Mouse (Mus musculus) heart, embryonic 13.5 days (tissue): ENCODE data around the gene Lrrc75a. TPM values are rescaled to one million over a fixed set of nuclear protein-coding genes. Genes with fewer than 3 reads are reported as not detected.

Source experiments
- ATAC-seq: fragments of 200-750 bp; cut with Nextera tagmentation; 2 replicates; pipeline ENCODE4 v1.8.0; 2017; ENCODE audit warnings: moderate TSS enrichment; ENCODE audit not compliant: insufficient number of reproducible peaks, low FRiP score, low TSS enrichment; ENCODE audit errors: extremely low read depth
- H3K27ac ChIP-seq: fragments of 300-500 bp; sonication (generic); replicated peaks from 2 replicates; pipeline ENCODE4 v1.5.1; 2015; ENCODE audit warnings: moderate library complexity, mild to moderate bottlenecking, inconsistent platforms
- H3K27me3 ChIP-seq: fragments of 300-500 bp; sonication (generic); replicated peaks from 2 replicates; pipeline ENCODE4 v1.6.1; 2015; ENCODE audit warnings: mild to moderate bottlenecking, inconsistent platforms
- H3K36me3 ChIP-seq: fragments of 300-500 bp; sonication (generic); 2 replicates; pipeline ENCODE4 v1.6.1; 2015; ENCODE audit warnings: mild to moderate bottlenecking, inconsistent platforms
- H3K4me1 ChIP-seq: fragments of 300-500 bp; sonication (generic); 2 replicates; pipeline ENCODE4 v1.6.1; 2015; ENCODE audit warnings: inconsistent platforms
- H3K4me2 ChIP-seq: fragments of 300-500 bp; sonication (generic); 2 replicates; pipeline ENCODE4 v1.6.1; 2015; ENCODE audit warnings: inconsistent platforms, mild to moderate bottlenecking, moderate library complexity
- H3K4me3 ChIP-seq: fragments of 300-500 bp; sonication (generic); 2 replicates; pipeline ENCODE4 v1.5.1; 2015; ENCODE audit warnings: moderate library complexity, mild to moderate bottlenecking, inconsistent platforms
- H3K9ac ChIP-seq: fragments of 300-500 bp; sonication (generic); 2 replicates; pipeline ENCODE4 v1.6.1; 2015; ENCODE audit warnings: inconsistent platforms, mild to moderate bottlenecking, moderate library complexity
- H3K9me3 ChIP-seq: fragments of 300-500 bp; sonication (generic); 2 replicates; pipeline ENCODE4 v1.6.1; 2016; ENCODE audit warnings: inconsistent platforms
- WGBS: fragments of 180-500 bp; shearing (Covaris S2); methylation state at CpG from one replicate; pipeline ENCODE4 v1.1.7; 2015; ENCODE audit warnings: mixed read lengths; 5-methylcytosine and 5-hydroxymethylcytosine counted together
- polyA plus RNA-seq: library from polyadenylated mRNA; unstranded; fragments of >200 nt; fragmentation: Nextera tagmentation; extraction: Ambion mirVana; gene quantifications from 2 replicates; pipeline ENCODE4 v1.2.1, GENCODE M21; 2015

The Lrrc75a gene
- polyA plus RNA-seq, 1 experiment from 2014 or later = 14.3 TPM

GRCm38 (mm10) chr11:62644602-62645336, 3.6 kb downstream of the Lrrc75a start:
- Histone ChIP-seq H3K9me3 (no peaks in the 10 kb centered on the region), H3K4me3 (peak overlapping the region; percentile 89; the same call in 1 of the 2 replicates), H3K27me3 (no peaks in the 10 kb centered on the region), H3K4me1 (peaks cover 89% of the 10 kb centered on the region), H3K36me3 (no peaks in the 10 kb centered on the region; the same call in 1 of the 2 replicates), H3K9ac (peak overlapping the region; percentile 94), H3K27ac (peak overlapping the region; percentile 94), H3K4me2 (peak overlapping the region; percentile 91)
- WGBS = 75% methylated on average over 5 of the region's 5 CpGs
- no peak for ATAC-seq

- H3K4me3 ChIP-seq = no peak overlapping the region
- no peaks in the 10 kb centered on the region for H3K27me3 ChIP-seq
- H3K27ac ChIP-seq = peak overlapping the region; percentile 94
- peak overlapping the region; percentile 94 for H3K9ac ChIP-seq
- ATAC-seq = no peak
- peak overlapping the region; percentile 91; the same call in 1 of the 2 replicates for H3K4me2 ChIP-seq
- H3K36me3 ChIP-seq = no peaks in the 10 kb centered on the region; the same call in 1 of the 2 replicates
- WGBS = 50% methylated on average over 10 of the region's 10 CpGs
- H3K9me3 ChIP-seq = no peaks in the 10 kb centered on the region
- peaks cover 92% of the 10 kb centered on the region for H3K4me1 ChIP-seq
Measured at GRCm38 (mm10) chr11:62643681-62644363, 4.5 kb downstream of the Lrrc75a start.

GRCm38 (mm10) chr11:62643011-62643631, 5.2 kb downstream of the Lrrc75a start:
- Histone ChIP-seq H3K4me2 (peak overlapping the region; percentile 22), H3K27ac (peak overlapping the region; percentile 94), H3K9ac (peak overlapping the region; percentile 70), H3K9me3 (no peaks in the 10 kb centered on the region), H3K27me3 (no peaks in the 10 kb centered on the region), H3K4me1 (peaks cover 99% of the 10 kb centered on the region), H3K36me3 (no peaks in the 10 kb centered on the region; the same call in 1 of the 2 replicates), H3K4me3 (no peak overlapping the region)
- ATAC-seq = no peak
- 55% methylated on average over 8 of the region's 8 CpGs for WGBS

- no peaks in the 10 kb centered on the region for H3K9me3 ChIP-seq
- H3K27me3 ChIP-seq = no peaks in the 10 kb centered on the region
- H3K4me3 ChIP-seq = no peak overlapping the region
- peaks cover 100% of the 10 kb centered on the region for H3K4me1 ChIP-seq
- H3K36me3 ChIP-seq = no peaks in the 10 kb centered on the region; the same call in 1 of the 2 replicates
- H3K4me2 ChIP-seq = peak overlapping the region; percentile 32; the same call in 1 of the 2 replicates
- peak overlapping the region; percentile 94 for H3K27ac ChIP-seq
- ATAC-seq = no peak
- H3K9ac ChIP-seq = peak overlapping the region; percentile 70
- WGBS = 31% methylated on average over 11 of the region's 11 CpGs
Measured at GRCm38 (mm10) chr11:62642023-62642844, 6.1 kb downstream of the Lrrc75a start.

GRCm38 (mm10) chr11:62640378-62640777, 7.9 kb downstream of the Lrrc75a start:
- Histone ChIP-seq H3K9ac (peak overlapping the region; percentile 41; the same call in 1 of the 2 replicates), H3K27me3 (no peaks in the 10 kb centered on the region), H3K4me1 (peaks cover 100% of the 10 kb centered on the region), H3K27ac (peak overlapping the region; percentile 88), H3K36me3 (no peaks in the 10 kb centered on the region; the same call in 1 of the 2 replicates), H3K4me3 (no peak overlapping the region), H3K9me3 (no peaks in the 10 kb centered on the region), H3K4me2 (peak overlapping the region; percentile 12; the same call in 1 of the 2 replicates)
- WGBS = 47% methylated on average over 3 of the region's 3 CpGs
- no peak for ATAC-seq

GRCm38 (mm10) chr11:62638402-62638801, 9.9 kb downstream of the Lrrc75a start:
- WGBS = 68% methylated on average over 4 of the region's 4 CpGs
- H3K9ac ChIP-seq = peak overlapping the region; percentile 44; the same call in 1 of the 2 replicates
- peak overlapping the region; percentile 88 for H3K27ac ChIP-seq
- H3K36me3 ChIP-seq = no peaks in the 10 kb centered on the region; the same call in 1 of the 2 replicates
- H3K4me2 ChIP-seq = no peak overlapping the region
- no peaks in the 10 kb centered on the region for H3K27me3 ChIP-seq
- no peak for ATAC-seq
- peaks cover 94% of the 10 kb centered on the region for H3K4me1 ChIP-seq
- no peaks in the 10 kb centered on the region for H3K9me3 ChIP-seq
- no peak overlapping the region for H3K4me3 ChIP-seq

- Histone ChIP-seq H3K4me1 (peaks cover 88% of the 10 kb centered on the region), H3K9me3 (no peaks in the 10 kb centered on the region), H3K36me3 (peaks cover 1% of the 10 kb centered on the region; the same call in 1 of the 2 replicates), H3K4me3 (no peak overlapping the region), H3K4me2 (no peak overlapping the region), H3K27ac (peak overlapping the region; percentile 88), H3K9ac (peak overlapping the region; percentile 55; the same call in 1 of the 2 replicates), H3K27me3 (no peaks in the 10 kb centered on the region)
- 75% methylated on average over 6 of the region's 6 CpGs for WGBS
- no peak for ATAC-seq
Measured at GRCm38 (mm10) chr11:62637806-62638205, 10.5 kb downstream of the Lrrc75a start.

- H3K36me3 ChIP-seq = peaks cover 3% of the 10 kb centered on the region; the same call in 1 of the 2 replicates
- H3K4me3 ChIP-seq = no peak overlapping the region
- H3K9ac ChIP-seq = peak overlapping the region; percentile 55
- no peak for ATAC-seq
- WGBS = 61% methylated on average over 5 of the region's 5 CpGs
- H3K4me1 ChIP-seq = peaks cover 84% of the 10 kb centered on the region
- peak overlapping the region; percentile 88 for H3K27ac ChIP-seq
- H3K27me3 ChIP-seq = no peaks in the 10 kb centered on the region
- H3K4me2 ChIP-seq = peak overlapping the region; percentile 44
- no peaks in the 10 kb centered on the region for H3K9me3 ChIP-seq
Measured at GRCm38 (mm10) chr11:62637401-62637800, 10.9 kb downstream of the Lrrc75a start.

- no peaks in the 10 kb centered on the region for H3K9me3 ChIP-seq
- H3K36me3 ChIP-seq = peaks cover 3% of the 10 kb centered on the region; the same call in 1 of the 2 replicates
- peak overlapping the region; percentile 44 for H3K4me2 ChIP-seq
- H3K27me3 ChIP-seq = no peaks in the 10 kb centered on the region
- WGBS = 35% methylated on average over 3 of the region's 3 CpGs
- H3K9ac ChIP-seq = peak overlapping the region; percentile 58
- ATAC-seq = peak; percentile 33; the same call in 1 of the 2 replicates
- peak overlapping the region; percentile 88 for H3K27ac ChIP-seq
- H3K4me3 ChIP-seq = no peak overlapping the region
- H3K4me1 ChIP-seq = peaks cover 78% of the 10 kb centered on the region
Measured at GRCm38 (mm10) chr11:62636840-62637221, 11.5 kb downstream of the Lrrc75a start.

GRCm38 (mm10) chr11:62636105-62636839, 12.1 kb downstream of the Lrrc75a start:
- peaks cover 3% of the 10 kb centered on the region; the same call in 1 of the 2 replicates for H3K36me3 ChIP-seq
- H3K4me3 ChIP-seq = no peak overlapping the region
- H3K27ac ChIP-seq = peak overlapping the region; percentile 88
- 40% methylated on average over 11 of the region's 11 CpGs for WGBS
- H3K9ac ChIP-seq = peak overlapping the region; percentile 58
- H3K9me3 ChIP-seq = no peaks in the 10 kb centered on the region
- no peak for ATAC-seq
- peaks cover 77% of the 10 kb centered on the region for H3K4me1 ChIP-seq
- H3K4me2 ChIP-seq = peak overlapping the region; percentile 44
- no peaks in the 10 kb centered on the region for H3K27me3 ChIP-seq
